Mouse (Mus musculus): ENCODE measurements around the gene Sar1b. TPM values are rescaled to one million over a fixed set of nuclear protein-coding genes. Genes with fewer than 3 reads are reported as not detected.

The Sar1b gene
- total and polyA plus RNA-seq, 2 experiments from 2014 or later: 115 to 230 TPM

GRCm38 (mm10) chr11:51768296-51768695, 4.8 kb downstream of the Sar1b start:
- Histone ChIP-seq H3K4me1 (ENCODE audit: insufficient read depth, low read length) (0 out of 2 replicates have a peak, but pooled peaks cover 2% of the 10 kb centered on the region), H3K4me2 (ENCODE audit: low read depth, low read length, poor library complexity, severe bottlenecking) (no peak overlapping the region), H3K36me3 (ENCODE audit: insufficient read depth, low read length) (no peaks in the 10 kb centered on the region), H3K4me3 (ENCODE audit: low read depth, low read length) (no peak overlapping the region), H3K27me3 (ENCODE audit: insufficient read depth, low read length) (no peaks in the 10 kb centered on the region), H3K9me3 (ENCODE audit: low read length) (no peaks in the 10 kb centered on the region), H3K9ac (replicated peaks; ENCODE audit: low read length, poor library complexity, severe bottlenecking) (no peak overlapping the region), H3K27ac (ENCODE audit: low read depth, low read length) (no peak overlapping the region)
- WGBS: 86% methylated on average over 5 of the region's 5 CpGs
- no peak for ATAC-seq (ENCODE audit: low FRiP score)
- no peak for DNase-seq (ENCODE audit: low spot score)
- TF ChIP-seq CTCF (IDR thresholded peaks at IDR 0.05): no peak

GRCm38 (mm10) chr11:51775507-51775906, 12.0 kb downstream of the Sar1b start:
- no peak overlapping the region for H3K4me2 ChIP-seq (ENCODE audit: low read depth, low read length, poor library complexity, severe bottlenecking)
- DNase-seq (ENCODE audit: low spot score): no peak
- ATAC-seq (ENCODE audit: low FRiP score): no peak
- H3K36me3 ChIP-seq (ENCODE audit: insufficient read depth, low read length): peaks cover 8% of the 10 kb centered on the region
- 90% methylated on average over 3 of the region's 3 CpGs for WGBS
- no peaks in the 10 kb centered on the region for H3K4me1 ChIP-seq (ENCODE audit: insufficient read depth, low read length)
- no peak overlapping the region for H3K27ac ChIP-seq (ENCODE audit: low read depth, low read length)
- H3K4me3 ChIP-seq (ENCODE audit: low read depth, low read length): no peak overlapping the region
- no peak overlapping the region for H3K9ac ChIP-seq (replicated peaks; ENCODE audit: low read length, poor library complexity, severe bottlenecking)
- no peaks in the 10 kb centered on the region for H3K27me3 ChIP-seq (ENCODE audit: insufficient read depth, low read length)
- no peaks in the 10 kb centered on the region for H3K9me3 ChIP-seq (ENCODE audit: low read length)
- no peak for TF ChIP-seq CTCF (IDR thresholded peaks at IDR 0.05)

GRCm38 (mm10) chr11:51777478-51777877, 14.0 kb downstream of the Sar1b start:
- Histone ChIP-seq H3K36me3 (ENCODE audit: insufficient read depth, low read length) (peaks cover 25% of the 10 kb centered on the region), H3K4me1 (ENCODE audit: insufficient read depth, low read length) (no peaks in the 10 kb centered on the region), H3K27ac (ENCODE audit: low read depth, low read length) (no peak overlapping the region), H3K4me3 (ENCODE audit: low read depth, low read length) (no peak overlapping the region), H3K27me3 (ENCODE audit: insufficient read depth, low read length) (no peaks in the 10 kb centered on the region), H3K4me2 (ENCODE audit: low read depth, low read length, poor library complexity, severe bottlenecking) (no peak overlapping the region), H3K9me3 (ENCODE audit: low read length) (no peaks in the 10 kb centered on the region), H3K9ac (replicated peaks; ENCODE audit: low read length, poor library complexity, severe bottlenecking) (no peak overlapping the region)
- ATAC-seq (ENCODE audit: low FRiP score) (no peak), DNase-seq (ENCODE audit: low spot score) (no peak)
- no peak for TF ChIP-seq CTCF (IDR thresholded peaks at IDR 0.05)
- 92% methylated on average over 5 of the region's 5 CpGs for WGBS

- H3K36me3 ChIP-seq (ENCODE audit: insufficient read depth, low read length): peaks cover 41% of the 10 kb centered on the region
- H3K9ac ChIP-seq (replicated peaks; ENCODE audit: low read length, poor library complexity, severe bottlenecking): no peak overlapping the region
- no peaks in the 10 kb centered on the region for H3K27me3 ChIP-seq (ENCODE audit: insufficient read depth, low read length)
- H3K27ac ChIP-seq (ENCODE audit: low read depth, low read length): no peak overlapping the region
- 92% methylated on average over 9 of the region's 9 CpGs for WGBS
- DNase-seq (ENCODE audit: low spot score) (no peak), ATAC-seq (ENCODE audit: low FRiP score) (no peak)
- no peaks in the 10 kb centered on the region for H3K9me3 ChIP-seq (ENCODE audit: low read length)
- no peak for TF ChIP-seq CTCF (IDR thresholded peaks at IDR 0.05)
- H3K4me2 ChIP-seq (ENCODE audit: low read depth, low read length, poor library complexity, severe bottlenecking): no peak overlapping the region
- no peak overlapping the region for H3K4me3 ChIP-seq (ENCODE audit: low read depth, low read length)
- no peaks in the 10 kb centered on the region for H3K4me1 ChIP-seq (ENCODE audit: insufficient read depth, low read length)
Measured at GRCm38 (mm10) chr11:51780773-51781267, 17.3 kb downstream of the Sar1b start.

GRCm38 (mm10) chr11:51782721-51783120, 19.2 kb downstream of the Sar1b start:
- no peaks in the 10 kb centered on the region for H3K9me3 ChIP-seq (ENCODE audit: low read length)
- ATAC-seq (ENCODE audit: low FRiP score): no peak
- TF ChIP-seq CTCF (IDR thresholded peaks at IDR 0.05): no peak
- no peaks in the 10 kb centered on the region for H3K27me3 ChIP-seq (ENCODE audit: insufficient read depth, low read length)
- H3K27ac ChIP-seq (ENCODE audit: low read depth, low read length): no peak overlapping the region
- peaks cover 47% of the 10 kb centered on the region for H3K36me3 ChIP-seq (ENCODE audit: insufficient read depth, low read length)
- no peak overlapping the region for H3K4me2 ChIP-seq (ENCODE audit: low read depth, low read length, poor library complexity, severe bottlenecking)
- H3K4me1 ChIP-seq (ENCODE audit: insufficient read depth, low read length): no peaks in the 10 kb centered on the region
- DNase-seq (ENCODE audit: low spot score): no peak
- WGBS: 94% methylated on average over 6 of the region's 6 CpGs
- no peak overlapping the region for H3K4me3 ChIP-seq (ENCODE audit: low read depth, low read length)
- no peak overlapping the region for H3K9ac ChIP-seq (replicated peaks; ENCODE audit: low read length, poor library complexity, severe bottlenecking)

- H3K4me3 ChIP-seq (ENCODE audit: low read depth, low read length): no peak overlapping the region
- WGBS: 92% methylated on average over 6 of the region's 6 CpGs
- H3K9me3 ChIP-seq (ENCODE audit: low read length): no peaks in the 10 kb centered on the region
- no peak overlapping the region for H3K27ac ChIP-seq (ENCODE audit: low read depth, low read length)
- H3K36me3 ChIP-seq (ENCODE audit: insufficient read depth, low read length): peaks cover 49% of the 10 kb centered on the region
- peak; percentile 67 for TF ChIP-seq CTCF (IDR thresholded peaks at IDR 0.05)
- H3K27me3 ChIP-seq (ENCODE audit: insufficient read depth, low read length): no peaks in the 10 kb centered on the region
- DNase-seq (ENCODE audit: low spot score) (no peak), ATAC-seq (ENCODE audit: low FRiP score) (no peak)
- H3K4me1 ChIP-seq (ENCODE audit: insufficient read depth, low read length): no peaks in the 10 kb centered on the region
- no peak overlapping the region for H3K4me2 ChIP-seq (ENCODE audit: low read depth, low read length, poor library complexity, severe bottlenecking)
- no peak overlapping the region for H3K9ac ChIP-seq (replicated peaks; ENCODE audit: low read length, poor library complexity, severe bottlenecking)
Measured at GRCm38 (mm10) chr11:51785926-51786325, 22.4 kb downstream of the Sar1b start.
